Mouse (Mus musculus) kidney, embryonic 14.5 days (tissue): ENCODE data around the gene Bst2. TPM values are rescaled to one million over a fixed set of nuclear protein-coding genes. Genes with fewer than 3 reads are reported as not detected.

Experiments used
- ATAC-seq: fragments of 200-750 bp; cut with Nextera tagmentation; 2 replicates; pipeline ENCODE4 v1.8.0; 2017; ENCODE audit warnings: moderate number of reproducible peaks, mild to moderate bottlenecking, moderate TSS enrichment, moderate library complexity; ENCODE audit not compliant: low FRiP score, low TSS enrichment
- H3K27ac ChIP-seq: fragments of 300-500 bp; sonication (generic); 2 replicates; pipeline ENCODE4 v1.5.1; 2014; ENCODE audit warnings: low read depth, mild to moderate bottlenecking, low read length, moderate library complexity, mixed read lengths
- H3K27me3 ChIP-seq: fragments of 300-500 bp; sonication (generic); 2 replicates; pipeline ENCODE4 v1.6.1; 2014; ENCODE audit warnings: mild to moderate bottlenecking, low read length; ENCODE audit not compliant: control insufficient read depth, insufficient read depth
- H3K36me3 ChIP-seq: fragments of 300-500 bp; sonication (generic); 2 replicates; pipeline ENCODE4 v1.6.1; 2014; ENCODE audit warnings: low read length, mixed read lengths; ENCODE audit not compliant: control insufficient read depth, insufficient read depth
- H3K4me1 ChIP-seq: fragments of 300-500 bp; sonication (generic); 2 replicates; pipeline ENCODE4 v1.6.1; 2014; ENCODE audit warnings: low read length, mixed read lengths; ENCODE audit not compliant: control insufficient read depth, insufficient read depth
- H3K4me2 ChIP-seq: fragments of 300-500 bp; sonication (generic); replicated peaks from 2 replicates; pipeline ENCODE4 v1.6.1; 2014; ENCODE audit warnings: low read depth, mild to moderate bottlenecking, low read length
- H3K4me3 ChIP-seq: fragments of 300-500 bp; sonication (generic); 2 replicates; pipeline ENCODE4 v1.5.1; 2014; ENCODE audit warnings: mild to moderate bottlenecking, low read length
- H3K9ac ChIP-seq: fragments of 300-500 bp; sonication (generic); 2 replicates; pipeline ENCODE4 v1.6.1; 2014; ENCODE audit warnings: low read depth, mild to moderate bottlenecking, low read length, moderate library complexity
- H3K9me3 ChIP-seq: fragments of 300-500 bp; sonication (generic); 2 replicates; pipeline ENCODE4 v1.6.1; 2016; ENCODE audit warnings: low read length; ENCODE audit not compliant: control insufficient read depth
- WGBS: fragments of 180-500 bp; shearing (Covaris S2); extraction: QIAGEN DNeasy Blood & Tissue Kit; methylation state at CpG from one replicate; pipeline ENCODE4 v1.1.7; 2014; 5-methylcytosine and 5-hydroxymethylcytosine counted together
- polyA plus RNA-seq: library from polyadenylated mRNA; unstranded; fragments of >200 nt; fragmentation: Nextera tagmentation; extraction: Ambion mirVana; gene quantifications from 2 replicates; pipeline ENCODE4 v1.2.1, GENCODE M21; 2014

The Bst2 gene
- polyA plus RNA-seq, 1 experiment from 2014 or later: 8.6 TPM

DNA sequence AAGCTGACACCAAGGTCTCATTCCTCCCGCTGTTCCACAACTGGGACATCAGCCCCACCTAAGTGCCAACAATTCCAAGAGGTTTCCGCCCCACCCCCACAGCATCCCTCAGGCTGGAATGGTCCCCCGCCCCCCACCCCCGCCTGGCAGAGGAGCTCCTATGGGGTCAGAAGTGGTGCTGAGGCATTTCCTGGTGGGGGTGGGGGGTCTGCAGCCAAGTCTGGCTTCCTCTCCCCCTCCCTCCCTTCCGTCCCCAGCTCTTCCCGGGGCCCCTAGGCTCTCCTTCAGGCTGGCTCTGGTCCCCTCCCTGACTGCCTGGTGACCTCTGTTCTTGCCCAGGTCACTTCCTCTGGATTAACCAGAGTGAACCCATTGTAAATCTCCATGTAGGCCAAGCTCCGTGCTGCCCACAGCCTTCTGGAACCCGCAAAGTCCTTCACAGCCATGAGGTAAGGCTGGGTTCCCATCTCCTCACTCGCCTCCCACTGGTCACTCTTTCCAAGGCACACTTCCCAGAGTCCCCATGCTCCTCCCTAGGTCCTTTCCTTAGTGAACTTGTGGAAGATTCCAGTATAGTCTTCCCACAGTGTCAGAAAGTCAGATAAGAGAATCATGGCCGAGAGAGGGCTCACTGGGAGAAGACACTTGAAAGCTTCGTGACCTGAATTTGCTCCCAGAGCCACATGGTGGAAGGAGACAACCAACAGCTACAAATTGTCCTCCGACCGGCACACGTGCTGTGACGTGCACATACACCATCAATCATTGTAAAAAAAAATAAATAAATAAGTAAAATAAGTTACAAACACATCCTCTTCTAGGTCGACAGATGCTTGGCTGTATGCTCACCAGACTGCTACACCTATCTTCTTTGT lies 38.2 kb downstream of the Bst2 start:
- H3K9me3 ChIP-seq: no peaks in the 10 kb centered on the region
- WGBS: 17% methylated on average over 16 of the region's 16 CpGs
- peaks cover 44% of the 10 kb centered on the region for H3K4me1 ChIP-seq
- H3K27me3 ChIP-seq: no peaks in the 10 kb centered on the region
- peaks cover 5% of the 10 kb centered on the region; the same call in 1 of the 2 replicates for H3K36me3 ChIP-seq
- no peak overlapping the region for H3K4me3 ChIP-seq
- H3K27ac ChIP-seq: peak overlapping the region; percentile 84
- no peak overlapping the region for H3K9ac ChIP-seq
- H3K4me2 ChIP-seq: no peak overlapping the region
- peak; percentile 14; the same call in 1 of the 2 replicates for ATAC-seq

- peaks cover 44% of the 10 kb centered on the region for H3K4me1 ChIP-seq
- no peaks in the 10 kb centered on the region for H3K27me3 ChIP-seq
- H3K4me3 ChIP-seq: no peak overlapping the region
- H3K9ac ChIP-seq: no peak overlapping the region
- H3K36me3 ChIP-seq: peaks cover 10% of the 10 kb centered on the region; the same call in 1 of the 2 replicates
- no peak overlapping the region for H3K4me2 ChIP-seq
- 8% methylated on average over 15 of the region's 15 CpGs for WGBS
- H3K9me3 ChIP-seq: no peaks in the 10 kb centered on the region
- peak overlapping the region; percentile 84 for H3K27ac ChIP-seq
- peak; percentile 50 for ATAC-seq
Measured at GRCm38 (mm10) chr8:71497881-71498501, 39.3 kb downstream of the Bst2 start.

DNA sequence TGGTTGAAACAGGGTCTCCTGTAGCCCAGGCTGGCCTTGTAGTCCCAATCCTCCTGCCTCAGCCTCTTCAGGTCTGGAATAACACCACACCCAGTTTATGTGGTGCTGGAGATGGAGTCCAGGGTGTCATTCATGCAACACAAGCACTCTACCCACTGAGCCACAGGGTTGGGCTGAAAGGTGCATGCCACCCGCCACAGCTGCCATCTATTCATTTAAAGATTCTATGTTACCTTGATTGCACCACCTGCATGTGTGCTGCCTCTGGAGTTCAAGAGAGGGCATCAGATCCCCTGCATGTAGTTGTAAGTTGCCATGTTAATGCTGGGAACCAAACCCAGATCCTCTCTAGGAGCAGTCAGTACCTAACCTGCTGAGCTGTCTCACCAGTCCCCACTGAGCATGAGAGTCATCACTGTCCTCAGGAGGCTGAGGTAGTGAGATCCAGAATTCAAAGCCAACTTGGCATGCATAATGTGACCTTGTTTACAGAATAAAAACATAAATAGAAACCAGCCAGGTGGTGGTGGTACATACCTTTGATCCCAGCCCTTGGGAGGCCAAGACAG lies 40.1 kb downstream of the Bst2 start:
- no peaks in the 10 kb centered on the region for H3K27me3 ChIP-seq
- no peak for ATAC-seq
- peaks cover 19% of the 10 kb centered on the region for H3K36me3 ChIP-seq
- peak overlapping the region; percentile 28; the same call in 1 of the 2 replicates for H3K9ac ChIP-seq
- peaks cover 44% of the 10 kb centered on the region for H3K4me1 ChIP-seq
- no peak overlapping the region for H3K4me3 ChIP-seq
- no peaks in the 10 kb centered on the region for H3K9me3 ChIP-seq
- no peak overlapping the region for H3K4me2 ChIP-seq
- H3K27ac ChIP-seq: peak overlapping the region; percentile 84
- WGBS: 96% methylated on average over 1 of the region's 1 CpGs

DNA sequence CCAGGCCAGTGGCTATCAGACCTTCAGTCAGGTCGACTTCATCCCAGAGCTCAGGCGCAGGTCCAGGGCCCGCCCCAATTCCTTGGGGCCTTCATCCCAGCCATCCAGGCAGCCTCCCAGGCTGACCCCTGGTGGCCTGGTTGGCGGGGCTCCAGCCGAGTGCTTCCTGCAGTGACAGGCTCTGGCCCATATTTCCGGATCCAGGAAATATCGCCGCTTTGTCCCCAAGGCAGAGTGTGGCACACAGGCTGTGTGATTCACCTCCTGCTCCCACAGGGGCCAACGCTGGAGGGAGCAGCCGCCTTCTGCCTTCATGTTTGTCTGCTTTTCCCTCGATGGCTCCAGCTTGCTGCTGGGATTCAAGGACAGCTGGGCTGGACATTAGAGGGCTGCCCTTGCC lies 40.8 kb downstream of the Bst2 start:
- no peaks in the 10 kb centered on the region for H3K9me3 ChIP-seq
- H3K4me3 ChIP-seq: no peak overlapping the region
- H3K9ac ChIP-seq: peak overlapping the region; percentile 28
- H3K4me2 ChIP-seq: no peak overlapping the region
- peak; percentile 51 for ATAC-seq
- peaks cover 44% of the 10 kb centered on the region for H3K4me1 ChIP-seq
- peak overlapping the region; percentile 84 for H3K27ac ChIP-seq
- WGBS: 13% methylated on average over 11 of the region's 11 CpGs
- no peaks in the 10 kb centered on the region for H3K27me3 ChIP-seq
- H3K36me3 ChIP-seq: peaks cover 23% of the 10 kb centered on the region

GRCm38 (mm10) chr8:71495811-71496210 lies 41.4 kb downstream of the Bst2 start:
- WGBS: 82% methylated on average over 5 of the region's 5 CpGs
- no peak overlapping the region for H3K9ac ChIP-seq
- peaks cover 29% of the 10 kb centered on the region for H3K36me3 ChIP-seq
- H3K4me2 ChIP-seq: no peak overlapping the region
- H3K4me1 ChIP-seq: peaks cover 44% of the 10 kb centered on the region
- no peak for ATAC-seq
- no peak overlapping the region for H3K4me3 ChIP-seq
- no peaks in the 10 kb centered on the region for H3K9me3 ChIP-seq
- H3K27ac ChIP-seq: peak overlapping the region; percentile 84
- no peaks in the 10 kb centered on the region for H3K27me3 ChIP-seq

DNA sequence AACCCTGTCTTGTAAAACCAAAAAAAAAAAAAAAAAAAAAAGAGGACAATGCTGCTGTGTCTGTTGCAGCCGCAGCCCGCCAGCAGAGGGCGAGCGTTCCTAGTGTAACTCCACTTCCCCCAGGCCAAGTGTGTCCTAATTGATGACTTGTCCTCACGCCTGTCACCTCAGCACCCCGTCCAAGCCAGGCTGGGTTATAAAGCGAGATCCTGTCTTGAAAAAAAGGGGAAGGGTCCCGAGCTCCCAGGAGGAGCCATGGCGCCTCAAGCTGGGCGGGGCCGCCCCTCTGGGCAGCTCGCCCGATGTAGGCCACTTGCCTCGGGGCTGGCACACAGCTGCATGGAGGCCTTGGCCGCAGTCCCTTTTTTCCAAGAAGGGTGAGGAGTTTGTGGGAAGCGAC lies 42.2 kb downstream of the Bst2 start:
- Histone ChIP-seq H3K9ac (no peak overlapping the region), H3K4me3 (no peak overlapping the region), H3K27ac (peak overlapping the region; percentile 84; the same call in 1 of the 2 replicates), H3K27me3 (no peaks in the 10 kb centered on the region), H3K4me2 (peak overlapping the region; percentile 19; the same call in 1 of the 2 replicates), H3K36me3 (peaks cover 31% of the 10 kb centered on the region), H3K4me1 (peaks cover 44% of the 10 kb centered on the region), H3K9me3 (no peaks in the 10 kb centered on the region)
- 21% methylated on average over 16 of the region's 16 CpGs for WGBS
- peak; percentile 51 for ATAC-seq

DNA sequence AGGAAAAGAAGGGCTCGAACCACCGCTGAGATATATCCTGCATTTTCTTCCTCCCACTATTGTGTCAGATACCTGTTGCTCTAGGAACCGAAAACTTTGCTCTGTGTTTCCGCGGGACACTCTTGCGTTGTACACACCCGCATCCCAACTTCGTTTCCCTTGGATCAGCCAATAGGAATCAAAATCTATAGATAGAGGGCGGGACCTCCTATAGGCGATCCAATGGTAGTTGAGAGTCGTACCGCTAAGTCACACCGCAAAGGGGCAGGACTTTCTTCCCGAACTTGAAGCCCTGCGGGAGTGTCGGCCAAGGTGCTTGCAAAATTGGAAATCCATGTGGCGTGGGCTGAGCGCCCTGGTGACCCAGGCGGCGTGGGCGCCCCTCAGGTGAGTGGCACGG lies 48.8 kb downstream of the Bst2 start:
- Histone ChIP-seq H3K4me2 (peak overlapping the region; percentile 97), H3K27me3 (no peaks in the 10 kb centered on the region), H3K9ac (peak overlapping the region; percentile 78), H3K4me3 (peak overlapping the region; percentile 87), H3K9me3 (no peaks in the 10 kb centered on the region), H3K36me3 (peaks cover 23% of the 10 kb centered on the region), H3K4me1 (peaks cover 11% of the 10 kb centered on the region), H3K27ac (peak overlapping the region; percentile 82; the same call in 1 of the 2 replicates)
- ATAC-seq: peak; percentile 81
- 0% methylated on average over 22 of the region's 22 CpGs for WGBS

DNA sequence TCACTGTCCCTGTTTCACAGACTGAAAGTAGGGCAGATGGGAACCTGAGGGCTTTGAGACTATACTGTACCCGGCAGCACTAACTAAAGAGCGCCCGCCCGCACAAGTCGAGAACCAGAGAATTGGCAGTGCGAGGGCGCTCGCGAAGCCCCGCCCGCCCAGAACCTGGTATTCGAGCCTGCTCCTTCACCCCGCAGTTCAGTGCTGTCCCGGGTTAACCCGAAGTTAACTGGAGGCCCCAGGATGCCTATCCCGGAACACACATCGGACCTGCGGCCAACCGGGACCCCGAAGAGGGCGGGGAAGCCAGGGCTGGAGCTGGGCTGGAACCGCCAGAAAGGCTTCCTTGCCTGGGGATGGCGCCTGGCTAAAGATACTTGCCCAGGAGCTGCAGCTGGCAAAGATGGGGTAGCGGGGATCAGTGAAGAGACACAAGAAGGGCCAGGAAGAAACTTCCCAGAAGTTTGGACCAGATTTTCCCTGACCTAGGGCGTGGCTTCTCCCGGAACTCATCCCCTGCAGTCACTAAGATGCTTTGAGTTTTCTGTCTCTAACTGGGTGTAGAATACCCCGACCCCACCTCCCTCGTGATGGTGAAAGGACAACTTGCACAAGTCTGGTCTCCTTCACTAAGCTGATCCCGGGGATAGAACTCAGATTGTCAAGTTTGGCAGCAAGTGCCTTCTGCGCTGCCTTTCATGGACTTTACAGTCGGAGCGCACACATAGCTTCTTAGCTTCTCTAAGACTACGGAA lies 49.4 kb downstream of the Bst2 start, which contains the start of gene Gtpbp3:
Gene Gtpbp3 (plus strand): TSS at position 413 of the 755 bp plus-strand sequence.
- Histone ChIP-seq H3K9ac (peak within 1 kb of the TSS; percentile 78), H3K4me3 (peak within 1 kb of the TSS; percentile 87), H3K36me3 (peaks cover 22% of the 10 kb centered on the region), H3K4me2 (peak within 1 kb of the TSS; percentile 97), H3K27me3 (no peaks in the 10 kb centered on the region), H3K4me1 (peaks cover 11% of the 10 kb centered on the region), H3K9me3 (no peaks in the 10 kb centered on the region), H3K27ac (peak within 1 kb of the TSS; percentile 82)
- under 1% methylated on average over 33 of the region's 33 CpGs for WGBS
- ATAC-seq: peak; percentile 41
